Mouse (Mus musculus): ENCODE data around the gene Mkrn1.
"Not testable (repeated sequence)": the region's sequence is repeated elsewhere in the genome, so short reads cannot be mapped to it uniquely, and the experiment has no call there.

Mkrn1 gene

DNA sequence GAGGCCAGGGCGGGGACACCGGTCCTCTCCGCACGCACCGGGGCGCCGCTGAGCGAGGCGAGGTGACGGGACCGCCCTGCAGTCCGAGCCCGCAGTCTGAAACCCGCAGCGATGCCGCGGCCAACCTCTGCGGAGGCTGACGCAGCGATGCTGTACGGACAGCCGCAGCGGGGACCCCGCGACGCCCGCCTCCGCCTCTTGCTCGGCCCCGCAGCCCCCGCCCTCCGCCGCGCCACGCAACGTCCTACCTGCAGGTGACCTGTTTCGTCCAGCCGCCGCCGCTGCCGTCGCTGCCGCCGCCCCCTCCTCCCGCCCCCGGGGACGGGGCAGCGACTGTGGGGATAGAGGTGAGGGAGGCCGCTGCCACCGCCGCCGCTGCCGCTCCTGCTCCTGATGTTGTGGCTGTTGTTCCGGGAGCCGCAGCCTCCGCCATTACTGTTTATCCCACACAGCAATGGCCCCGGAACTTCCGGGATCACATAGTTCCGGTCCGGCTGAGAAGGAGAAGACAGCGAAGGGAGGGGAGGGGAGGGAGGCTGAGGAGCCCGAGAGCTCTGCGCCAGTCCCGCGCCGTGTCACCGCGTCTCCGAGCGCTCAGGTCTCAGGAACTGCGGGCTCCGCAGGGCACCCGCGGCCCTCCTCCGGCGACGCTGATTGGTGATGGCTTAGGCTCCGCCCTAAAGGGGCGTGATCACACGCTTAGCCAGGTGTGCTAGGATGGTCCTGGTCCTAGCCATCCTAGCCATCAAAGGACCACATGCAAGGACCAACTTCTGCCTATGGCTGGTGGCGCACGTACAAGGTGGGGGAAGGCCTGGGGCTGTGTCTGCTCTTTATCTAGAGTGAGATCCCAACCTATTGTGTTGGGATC is at the start of gene Mkrn1:
Gene Mkrn1 (minus strand): TSS at position 612 of the 871 bp plus-strand sequence.
- DNase-seq: peak; percentile 85

DNA sequence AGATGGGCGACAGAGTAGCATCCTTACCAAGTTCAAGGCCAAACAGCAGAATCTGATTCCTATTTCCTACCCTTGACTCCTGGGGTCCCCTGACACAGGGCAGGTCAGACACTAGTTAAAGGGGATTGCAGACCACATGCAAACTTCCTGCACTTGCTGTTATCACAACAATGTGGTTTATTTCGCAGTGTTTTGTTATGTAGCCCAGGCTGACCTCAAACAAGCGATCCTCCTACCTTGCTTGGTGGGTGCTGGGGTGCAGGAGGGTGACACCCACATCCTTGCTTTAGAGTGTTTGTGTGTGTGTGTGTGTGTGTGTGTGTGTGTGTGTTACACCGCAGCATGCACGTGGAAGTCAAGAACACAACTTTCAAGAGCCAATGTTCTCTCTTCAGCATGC is 49.2 kb upstream of the Mkrn1 start:
- no peak for DNase-seq

- DNase-seq: peak; percentile 41
Measured at GRCm38 (mm10) chr6:39462621-39463538, 42.6 kb upstream of the Mkrn1 start.

- DNase-seq: no peak
Measured at GRCm38 (mm10) chr6:39460040-39460439, 39.8 kb upstream of the Mkrn1 start.

DNA sequence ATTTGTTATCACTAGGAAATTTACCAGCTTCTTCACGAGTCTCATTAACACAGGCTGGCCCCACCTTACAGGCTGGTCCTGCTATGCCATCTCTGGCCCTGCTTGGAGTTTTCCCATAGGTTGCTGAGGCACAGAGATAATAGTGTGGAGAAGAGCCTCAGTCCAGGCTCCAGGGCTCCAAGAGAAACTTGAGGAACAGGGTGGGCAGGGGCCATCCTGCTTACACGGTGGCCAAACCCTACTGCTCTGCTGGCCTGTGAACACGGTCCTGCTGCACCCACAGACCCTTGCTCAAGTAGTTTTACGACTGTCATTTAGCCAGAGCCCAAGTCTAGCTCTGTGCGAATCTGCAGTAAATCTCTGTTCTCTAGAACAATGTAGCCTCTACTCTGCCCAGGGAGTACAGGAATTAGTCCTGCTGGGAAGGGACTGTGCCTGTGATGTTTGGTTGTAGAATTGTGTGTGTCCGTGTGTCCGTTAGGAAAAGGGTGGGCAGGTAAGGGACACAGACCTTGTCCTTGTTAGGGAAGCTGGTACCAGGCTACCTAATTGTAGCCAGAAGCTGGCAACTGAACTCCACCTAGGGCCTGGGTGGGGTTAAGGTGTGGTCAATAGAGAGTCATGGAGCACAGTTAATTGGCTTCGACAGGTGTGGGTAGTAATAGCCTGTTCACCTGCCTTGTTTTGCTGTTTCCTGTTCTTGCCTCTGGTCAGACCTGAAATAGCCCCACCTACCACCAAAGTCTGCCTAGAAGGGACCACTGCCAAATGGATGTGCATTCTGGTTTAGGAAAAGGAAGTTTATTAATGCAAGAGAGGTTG is 35.3 kb upstream of the Mkrn1 start:
- no peak for DNase-seq

DNA sequence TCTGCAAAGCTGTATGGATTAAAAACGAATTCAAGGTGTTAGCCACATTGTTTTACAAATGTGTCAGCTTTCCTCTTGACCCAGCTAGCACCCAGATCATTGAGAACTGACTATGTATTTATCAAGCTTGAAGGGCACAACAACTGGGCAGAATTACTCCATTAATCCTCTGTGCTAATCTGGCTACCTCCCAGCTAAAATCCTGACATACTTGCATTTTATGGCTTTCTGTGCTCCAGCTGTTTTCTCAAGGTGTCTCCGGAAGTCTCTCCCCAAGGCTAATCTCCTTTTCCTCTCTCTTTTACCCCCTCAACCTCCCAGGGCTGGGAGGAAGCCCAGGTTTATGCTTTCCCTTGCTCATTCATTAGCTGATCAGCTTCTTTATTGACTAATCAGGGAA is 34.4 kb upstream of the Mkrn1 start:
- DNase-seq: no peak

DNA sequence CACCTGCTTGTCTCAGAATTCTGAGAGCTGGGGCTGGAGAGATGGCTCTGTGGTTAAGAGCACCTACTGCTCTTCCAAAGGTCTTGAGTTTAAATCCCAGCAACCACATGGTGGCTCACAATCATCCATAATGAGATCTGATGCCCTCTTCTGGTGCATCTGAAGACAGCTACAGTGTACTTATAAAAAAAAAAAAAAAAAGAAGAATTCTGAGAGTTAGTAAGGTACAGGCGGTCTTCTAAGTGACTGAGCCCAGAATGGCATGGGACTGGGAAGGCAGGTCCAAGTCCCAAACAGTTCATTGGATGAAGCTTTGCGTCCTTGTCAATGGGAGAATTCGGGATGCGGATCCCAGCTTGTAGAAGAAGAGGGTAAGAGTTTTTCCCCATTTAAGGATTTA is 33.3 kb upstream of the Mkrn1 start:
- no peak for DNase-seq

DNA sequence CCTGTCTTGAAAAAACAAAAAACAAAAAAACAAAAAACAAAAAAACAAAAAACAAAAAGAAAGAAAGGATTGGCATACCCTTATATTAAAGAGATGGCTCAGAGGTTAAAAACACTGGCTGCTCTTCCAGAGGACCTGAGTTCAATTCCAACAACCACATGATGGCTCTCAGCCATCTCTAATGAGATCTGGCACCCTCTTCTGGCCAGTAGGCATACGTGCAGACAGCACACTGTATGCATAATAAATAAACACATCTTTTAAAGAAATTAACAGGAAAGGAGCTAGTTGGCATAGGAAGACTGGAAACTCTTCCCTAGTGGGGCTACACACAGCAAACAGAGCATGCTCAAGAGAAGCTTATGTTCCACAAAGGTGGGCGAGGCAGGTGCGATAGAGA is 30.8 kb upstream of the Mkrn1 start:
- DNase-seq: no peak

DNA sequence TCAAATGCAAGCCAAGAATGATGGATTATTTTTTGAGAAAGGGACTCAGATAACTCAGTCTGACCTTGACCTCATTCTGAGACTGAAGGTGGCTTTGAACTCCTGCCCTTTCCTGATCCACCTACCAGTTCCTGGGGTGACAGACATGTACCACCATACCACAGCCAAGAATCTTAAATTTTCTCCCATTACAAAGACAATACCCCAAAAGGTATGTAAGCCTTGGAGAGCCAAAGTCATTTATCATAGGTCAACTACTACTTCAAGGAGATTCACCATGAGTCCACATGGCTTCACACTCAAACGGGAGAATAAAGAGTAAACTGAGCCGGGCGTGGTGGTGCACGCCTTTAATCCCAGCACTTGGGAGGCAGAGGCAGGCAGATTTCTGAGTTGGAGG is 30.3 kb upstream of the Mkrn1 start:
- DNase-seq: no peak

DNA sequence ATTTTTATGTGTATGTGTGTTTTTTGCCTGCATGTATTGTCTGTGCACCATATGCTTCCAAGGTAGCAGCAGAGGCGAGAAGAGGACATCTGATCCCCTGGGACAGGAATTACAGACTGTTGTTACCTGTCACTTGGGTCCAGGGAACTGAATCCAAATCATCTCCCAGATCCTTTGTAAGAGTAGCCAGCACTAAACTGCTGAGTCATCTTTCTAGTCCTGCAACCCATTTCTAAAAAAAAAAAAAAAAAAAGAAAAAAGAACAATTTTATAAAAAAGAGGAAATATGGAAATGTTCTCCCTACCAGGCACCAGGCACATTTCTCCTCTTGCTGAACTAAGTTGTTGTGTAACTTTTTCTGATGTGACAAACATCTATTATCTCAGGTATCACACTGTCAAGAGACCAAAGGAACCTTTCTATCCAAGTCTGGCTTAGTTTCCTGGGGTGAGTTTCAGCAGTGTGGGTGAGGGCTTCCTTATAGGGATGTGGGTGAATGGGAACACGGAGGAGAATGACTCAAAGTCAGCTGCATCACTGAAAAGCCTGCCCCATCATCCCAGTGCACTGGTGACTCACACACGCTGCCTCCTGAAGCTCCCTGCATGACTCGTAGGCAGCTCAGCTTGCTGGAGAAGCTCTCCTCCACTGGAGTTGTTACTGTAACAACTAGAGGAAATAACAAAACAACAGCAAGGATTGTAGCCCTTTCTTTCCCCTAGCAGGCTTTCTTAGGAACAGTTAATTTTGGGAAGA is 27.3 kb upstream of the Mkrn1 start:
- no peak for DNase-seq

- DNase-seq: no peak
Measured at GRCm38 (mm10) chr6:39445801-39446572, 25.7 kb upstream of the Mkrn1 start.

- no peak for DNase-seq
Measured at GRCm38 (mm10) chr6:39442786-39443287, 22.6 kb upstream of the Mkrn1 start.

GRCm38 (mm10) chr6:39440207-39440606 is 19.9 kb upstream of the Mkrn1 start:
- no peak for DNase-seq

GRCm38 (mm10) chr6:39437519-39437918 is 17.3 kb upstream of the Mkrn1 start:
- DNase-seq: not testable (repeated sequence)

DNA sequence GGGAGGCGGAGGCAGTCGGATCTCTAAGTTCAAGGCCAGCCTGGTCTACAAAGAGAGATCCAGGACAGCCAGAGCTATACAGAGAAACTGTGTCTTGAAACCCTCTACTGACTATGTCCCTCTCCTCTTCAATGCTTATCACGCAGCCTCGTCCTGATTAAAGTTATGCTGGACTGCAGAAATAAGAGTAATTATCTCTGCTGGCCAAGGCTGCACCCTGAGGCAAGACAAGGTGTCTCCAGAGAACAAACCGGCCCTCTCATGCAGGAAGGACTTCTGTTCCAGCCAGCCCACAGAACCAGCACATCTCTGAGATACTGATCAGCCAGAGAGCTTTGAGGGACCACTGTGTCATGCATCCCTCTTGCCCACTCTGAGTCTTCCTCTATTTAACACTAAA is 15.6 kb upstream of the Mkrn1 start:
- DNase-seq: no peak

GRCm38 (mm10) chr6:39434886-39435492 is 14.7 kb upstream of the Mkrn1 start:
- no peak for DNase-seq

GRCm38 (mm10) chr6:39434111-39434885 is 14.0 kb upstream of the Mkrn1 start:
- no peak for DNase-seq

GRCm38 (mm10) chr6:39433701-39434100 is 13.4 kb upstream of the Mkrn1 start:
- no peak for DNase-seq

- no peak for DNase-seq
Measured at GRCm38 (mm10) chr6:39433174-39433573, 12.9 kb upstream of the Mkrn1 start.

DNA sequence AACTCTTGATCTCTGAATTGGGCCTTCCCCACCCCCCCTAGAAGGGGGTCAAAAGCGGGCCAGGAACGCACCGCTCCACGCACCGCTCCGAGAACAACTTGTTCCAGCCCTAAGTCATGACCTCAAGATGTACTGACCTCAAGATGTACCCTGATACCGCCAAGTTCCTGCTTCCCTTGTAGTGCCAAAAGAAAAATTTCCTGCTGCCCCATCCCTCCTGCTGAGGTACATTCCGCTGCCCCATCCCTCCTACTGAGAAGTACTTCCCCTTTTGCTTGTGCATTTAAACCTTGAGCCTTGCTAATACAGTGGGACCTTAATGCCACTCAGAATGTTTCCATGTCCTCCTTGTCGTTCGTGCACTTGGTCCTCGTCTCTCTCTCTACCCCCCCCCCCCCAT is 10.5 kb upstream of the Mkrn1 start:
- DNase-seq: no peak
